Comparison of ENCODE assay signal across 16 mouse cellular contexts in the genomic region with DNA sequence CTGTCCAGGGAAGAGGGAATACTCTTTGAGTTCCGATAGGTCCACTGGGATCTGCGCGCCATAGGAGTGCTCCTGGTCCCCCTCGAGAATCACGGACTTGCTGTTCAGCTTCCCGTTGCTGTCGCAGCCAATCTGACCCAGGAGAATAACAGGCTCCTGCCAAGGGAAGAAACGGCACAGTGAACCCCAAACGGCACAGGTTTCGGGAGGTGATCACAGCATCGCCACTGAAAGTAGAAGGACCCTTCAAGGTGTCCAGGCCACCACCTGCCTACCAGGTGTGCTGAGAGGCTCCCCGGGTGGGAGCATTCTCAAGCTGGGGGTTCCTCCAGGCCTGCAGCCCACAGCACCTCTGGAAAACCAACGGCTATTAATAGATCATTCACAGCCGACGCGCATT. TPM values are rescaled to one million over a fixed set of nuclear protein-coding genes. Genes with fewer than 3 reads are reported as not detected.
DNase-seq lines count a peak whose midpoint lies in the region; ATAC-seq and TF ChIP-seq lines count a peak whose summit lies in the region.
"Had no signal": no experiment of that assay in that cellular context is flagged by ENCODE, and none has a peak within 500 bp of the region (broad histone marks: within the 10 kb centered on the region; RNA-seq: fewer than 3 reads in every experiment).

No protein-coding gene starts in this region.

- peaks cover 57% of the 10 kb centered on the region for H3K4me1 ChIP-seq in heart, embryonic 13.5 days
- H3K4me1 ChIP-seq in lung, adult 2 months (ENCODE audit: control insufficient read depth, insufficient read depth, low read length), result peaks cover 18% of the 10 kb centered on the region
- H3K4me1 ChIP-seq in embryonic facial prominence, embryonic 15.5 days, result peaks cover 34% of the 10 kb centered on the region
- peaks cover 32% of the 10 kb centered on the region for H3K4me1 ChIP-seq in small intestine, adult 2 months (ENCODE audit: control insufficient read depth, insufficient read depth, insufficient read length, low read length)

- H3K4me2 ChIP-seq in heart, embryonic 13.5 days, result peak overlapping the region; percentile 44
- H3K4me2 ChIP-seq in embryonic facial prominence, embryonic 15.5 days (replicated peaks), result no peak overlapping the region
- H3K4me2 ChIP-seq: limb, embryonic 13.5 days had no signal

- no peak for DNase-seq in heart, postnatal 10 days
- DNase-seq in lung, adult 2 months, result no peak
- DNase-seq in lung, postnatal 10 days, result no peak
- no peak for DNase-seq in urinary bladder, postnatal 14 days (ENCODE audit: low spot score)
- no peak for DNase-seq in urinary bladder, postnatal 10 days (ENCODE audit: low spot score)
- DNase-seq: layer of hippocampus, postnatal 36 days; right cerebral cortex, postnatal 25 days had no signal

- H3K9me3 ChIP-seq in heart, embryonic 13.5 days, result no peaks in the 10 kb centered on the region
- no peaks in the 10 kb centered on the region for H3K9me3 ChIP-seq in embryonic facial prominence, embryonic 15.5 days (replicated peaks)
- H3K9me3 ChIP-seq: limb, embryonic 13.5 days had no signal

- WGBS in heart, embryonic 13.5 days, result 68% methylated on average over 16 of the region's 16 CpGs
- 73% methylated on average over 16 of the region's 16 CpGs for WGBS in lung, adult 2 months
- 82% methylated on average over 16 of the region's 16 CpGs for WGBS in embryonic facial prominence, embryonic 15.5 days
- WGBS in small intestine, adult 2 months, result 88% methylated on average over 16 of the region's 16 CpGs

- H3K36me3 ChIP-seq in heart, embryonic 13.5 days, result peaks cover 66% of the 10 kb centered on the region
- H3K36me3 ChIP-seq in embryonic facial prominence, embryonic 15.5 days, result peaks cover 57% of the 10 kb centered on the region
- H3K36me3 ChIP-seq in small intestine, adult 2 months (ENCODE audit: control insufficient read depth, insufficient read depth, low read length), result peaks cover 17% of the 10 kb centered on the region

- H3K27ac ChIP-seq in heart, embryonic 13.5 days (replicated peaks), result peak overlapping the region; percentile 94
- H3K27ac ChIP-seq in embryonic facial prominence, embryonic 15.5 days (replicated peaks), result peak overlapping the region; percentile 84; the same call in 1 of the 2 replicates
- peak overlapping the region; percentile 66 for H3K27ac ChIP-seq in small intestine, adult 2 months (ENCODE audit: insufficient read depth, low read depth, low read length)
- H3K27ac ChIP-seq: limb, embryonic 13.5 days had no signal

- no peak for TF ChIP-seq CTCF in lung, adult 2 months (IDR thresholded peaks at IDR 0.05; ENCODE audit: insufficient read depth, low read length)
- no peak for TF ChIP-seq CTCF in small intestine, adult 2 months (IDR thresholded peaks at IDR 0.05; ENCODE audit: extremely low read depth, insufficient read length, insufficient replicate concordance, low read depth, low read length)

- no peak for TF ChIP-seq POLR2A in lung, adult 2 months (IDR thresholded peaks at IDR 0.05; ENCODE audit: borderline replicate concordance, extremely low read depth, low read depth, low read length)
- no peak for TF ChIP-seq POLR2A in small intestine, adult 2 months (IDR thresholded peaks at IDR 0.05; ENCODE audit: low read depth, low read length)

- ATAC-seq in heart, embryonic 13.5 days (ENCODE audit: extremely low read depth, insufficient number of reproducible peaks, low FRiP score, low TSS enrichment), result no peak
- no peak for ATAC-seq in embryonic facial prominence, embryonic 15.5 days (ENCODE audit: insufficient number of reproducible peaks, low FRiP score, low TSS enrichment, low read depth)

- peak overlapping the region; percentile 9 for H3K4me3 ChIP-seq in heart, embryonic 13.5 days
- peak overlapping the region; percentile 22 for H3K4me3 ChIP-seq in lung, adult 2 months (replicated peaks; ENCODE audit: extremely low read depth, low read depth, low read length)
- no peak overlapping the region for H3K4me3 ChIP-seq in embryonic facial prominence, embryonic 15.5 days (replicated peaks)
- peak overlapping the region; percentile 10 for H3K4me3 ChIP-seq in small intestine, adult 2 months (ENCODE audit: low read depth, low read length)
- H3K4me3 ChIP-seq: limb, embryonic 13.5 days had no signal

- H3K9ac ChIP-seq in heart, embryonic 13.5 days, result peak overlapping the region; percentile 65
- H3K9ac ChIP-seq in embryonic facial prominence, embryonic 15.5 days, result no peak overlapping the region
- H3K9ac ChIP-seq: limb, embryonic 13.5 days had no signal

- intact Hi-C loops in heart, postnatal 10 days (cut with DNase I), result no loop called here

- H3K27me3 ChIP-seq in heart, embryonic 13.5 days (replicated peaks), result no peaks in the 10 kb centered on the region
- no peaks in the 10 kb centered on the region for H3K27me3 ChIP-seq in embryonic facial prominence, embryonic 15.5 days
- H3K27me3 ChIP-seq in small intestine, adult 2 months (ENCODE audit: control insufficient read depth, insufficient read depth, low read length), result no peaks in the 10 kb centered on the region
- H3K27me3 ChIP-seq: limb, embryonic 13.5 days had no signal

RNA-seq across cellular contexts. Expression of a gene that starts 12.4 kb away (rescaled TPM):
- 47.2 and 49.5 TPM in 2 replicates for polyA plus RNA-seq in heart, embryonic 13.5 days (2015; fragmentation: Nextera tagmentation; extraction: Ambion mirVana)
- 10 to 100 TPM; 21.1 TPM for total RNA-seq in heart, postnatal 10 days (2021)
- 30.5 and 32.7 TPM in 2 replicates for polyA plus RNA-seq in lung, adult 2 months (2012; rRNA removed)
- 59.6 and 65.4 TPM in 2 replicates for polyA plus RNA-seq in embryonic facial prominence, embryonic 15.5 days (2015; fragmentation: Nextera tagmentation; extraction: Ambion mirVana)
- polyA plus RNA-seq in small intestine, adult 2 months (2012; rRNA removed), result 14.2 and 40.8 TPM in 2 replicates

RNA-seq across cellular contexts. Expression of a gene that starts 27.0 kb away (rescaled TPM):
- polyA plus RNA-seq in heart, embryonic 13.5 days (2015; fragmentation: Nextera tagmentation; extraction: Ambion mirVana), result 8.9 and 9.3 TPM in 2 replicates
- total RNA-seq in heart, postnatal 10 days (2021), result 10 to 100 TPM; 14.0 to 16.0 TPM
- polyA plus RNA-seq in lung, adult 2 months (2012; rRNA removed), result 22.2 and 24.1 TPM in 2 replicates
- 11.0 TPM in 2 replicates for polyA plus RNA-seq in embryonic facial prominence, embryonic 15.5 days (2015; fragmentation: Nextera tagmentation; extraction: Ambion mirVana)
- 10.3 and 30.6 TPM in 2 replicates for polyA plus RNA-seq in small intestine, adult 2 months (2012; rRNA removed)

RNA-seq across cellular contexts. Expression of a gene that starts 34.3 kb away (rescaled TPM):
- polyA plus RNA-seq in heart, embryonic 13.5 days (2015; fragmentation: Nextera tagmentation; extraction: Ambion mirVana), result not detected in 2 replicates
- not detected for total RNA-seq in heart, postnatal 10 days (2021)
- not detected in 2 replicates for polyA plus RNA-seq in lung, adult 2 months (2012; rRNA removed)
- polyA plus RNA-seq in embryonic facial prominence, embryonic 15.5 days (2015; fragmentation: Nextera tagmentation; extraction: Ambion mirVana), result not detected in 2 replicates
- polyA plus RNA-seq in small intestine, adult 2 months (2012; rRNA removed), result 0.08 TPM in 1 of 2 replicates, not detected in the other
- total RNA-seq: adrenal gland, postnatal 36 days; layer of hippocampus, postnatal 36 days; MEL had no signal
- polyA plus RNA-seq: forebrain, embryonic 11.5 days; hindbrain, embryonic 11.5 days; limb, embryonic 13.5 days; stomach, embryonic 14.5 days had no signal

RNA-seq across cellular contexts. Expression of a gene that starts 38.8 kb away (rescaled TPM):
- 98.1 and 104 TPM in 2 replicates for polyA plus RNA-seq in heart, embryonic 13.5 days (2015; fragmentation: Nextera tagmentation; extraction: Ambion mirVana)
- 100 to 1,000 TPM; 100 to 101 TPM for total RNA-seq in heart, postnatal 10 days (2021)
- 87.1 and 103 TPM in 2 replicates for polyA plus RNA-seq in lung, adult 2 months (2012; rRNA removed)
- 144 and 167 TPM in 2 replicates for polyA plus RNA-seq in embryonic facial prominence, embryonic 15.5 days (2015; fragmentation: Nextera tagmentation; extraction: Ambion mirVana)
- polyA plus RNA-seq in small intestine, adult 2 months (2012; rRNA removed), result 34.1 and 64.3 TPM in 2 replicates

RNA-seq across cellular contexts. Expression of a gene that starts 57.7 kb away (rescaled TPM):
- 1.9 and 2.0 TPM in 2 replicates for polyA plus RNA-seq in heart, embryonic 13.5 days (2015; fragmentation: Nextera tagmentation; extraction: Ambion mirVana)
- total RNA-seq in heart, postnatal 10 days (2021), result 1 to 10 TPM; 1.1 to 1.2 TPM
- polyA plus RNA-seq in lung, adult 2 months (2012; rRNA removed), result 1.1 and 1.2 TPM in 2 replicates
- 3.4 and 3.6 TPM in 2 replicates for polyA plus RNA-seq in embryonic facial prominence, embryonic 15.5 days (2015; fragmentation: Nextera tagmentation; extraction: Ambion mirVana)
- polyA plus RNA-seq in small intestine, adult 2 months (2012; rRNA removed), result 0.90 and 2.0 TPM in 2 replicates
